Mouse (Mus musculus): Measurements from ENCODE around the gene Irgq.

- no peak for TF ChIP-seq CTCF (IDR thresholded peaks at IDR 0.05; ENCODE audit: low read depth)
- no peak for TF ChIP-seq EP300 (IDR thresholded peaks at IDR 0.05; ENCODE audit: low read depth)
Measured at GRCm38 (mm10) chr7:24561450-24561849, 31.0 kb downstream of the Irgq start.

Data from heart, postnatal 0 days (tissue).